Mouse (Mus musculus) hematopoietic stem cell, adult 5-6 weeks (primary cell): ENCODE measurements around the gene Gm21739. TPM values are rescaled to one million over a fixed set of nuclear protein-coding genes. Genes with fewer than 3 reads are reported as not detected.
"Not testable (repeated sequence)": the region's sequence is repeated elsewhere in the genome, so short reads cannot be mapped to it uniquely, and the experiment has no call there.

Source experiments
- ATAC-seq, 2 experiments: fragments of 125-278 bp in 1 of 2; replicated peaks in 1 of 2; 2 replicates each; pipeline ENCODE4 v1.8.0; 2016 to 2017; ENCODE audit warnings: inconsistent platforms in 2 of 2, mild to moderate bottlenecking in 2 of 2, moderate number of reproducible peaks in 2 of 2, low read depth in 1 of 2, moderate TSS enrichment in 1 of 2; ENCODE audit not compliant: low FRiP score in 2 of 2, poor library complexity in 2 of 2, severe bottlenecking in 2 of 2, insufficient read depth in 1 of 2, low TSS enrichment in 1 of 2
- total RNA-seq: library from RNA; stranded (forward); fragments of 172-1452, 232-1000 nt; gene quantifications from 2 replicates; pipeline ENCODE4 v1.2.3, GENCODE M21; 2017

Gm21739 gene
- not detected in 2 replicates for total RNA-seq

GRCm38 (mm10) chrY:44264344-44264743 is at the start of gene Gm21739:
Gm21739 (minus strand) TSS chrY:44264444.
- not testable (repeated sequence) for ATAC-seq
